ENCODE assay signal across 11 mouse cellular contexts in the genomic region with DNA sequence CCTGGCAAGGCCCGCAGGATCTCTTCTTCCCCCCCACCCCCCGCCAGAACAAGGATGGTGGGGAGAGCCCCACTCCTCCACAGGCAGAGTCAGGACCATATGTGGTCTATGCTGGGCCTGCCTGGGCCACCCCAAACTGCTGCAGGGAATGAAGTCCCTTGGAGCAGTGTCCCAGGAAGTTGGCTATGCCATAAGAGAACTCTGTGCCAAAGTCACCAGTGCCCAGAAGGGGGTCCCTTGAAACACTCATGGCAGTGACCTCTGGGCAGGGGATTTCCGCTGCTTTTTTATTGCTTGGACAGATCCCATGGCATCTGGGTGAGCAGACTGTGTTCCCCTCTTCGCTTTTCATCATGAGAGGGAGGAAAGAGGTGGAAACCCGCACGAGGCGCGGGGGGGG. TPM values are rescaled to one million over a fixed set of nuclear protein-coding genes. Genes with fewer than 3 reads are reported as not detected.
DNase-seq lines count a peak whose midpoint lies in the region; ATAC-seq and TF ChIP-seq lines count a peak whose summit lies in the region.
"Had no signal": no experiment of that assay in that cellular context is flagged by ENCODE, and none has a peak within 500 bp of the region (broad histone marks: within the 10 kb centered on the region; RNA-seq: fewer than 3 reads in every experiment).

No protein-coding gene starts in this region.

- H3K36me3 ChIP-seq in heart, embryonic 13.5 days: 0 out of 2 replicates have a peak, but pooled peaks cover 6% of the 10 kb centered on the region
- peaks cover 15% of the 10 kb centered on the region for H3K36me3 ChIP-seq in E14TG2a.4 (ENCODE audit: insufficient read depth, low read length)
- peaks cover 55% of the 10 kb centered on the region for H3K36me3 ChIP-seq in limb, embryonic 10.5 days
- H3K36me3 ChIP-seq: G1E had no signal

- 75% methylated on average over 8 of the region's 8 CpGs for WGBS in heart, embryonic 13.5 days
- WGBS in limb, embryonic 10.5 days: 58% methylated on average over 8 of the region's 8 CpGs

- no peaks in the 10 kb centered on the region for H3K9me3 ChIP-seq in heart, embryonic 13.5 days
- no peaks in the 10 kb centered on the region for H3K9me3 ChIP-seq in E14TG2a.4 (ENCODE audit: low read length)
- no peaks in the 10 kb centered on the region for H3K9me3 ChIP-seq in limb, embryonic 10.5 days (replicated peaks)
- H3K9me3 ChIP-seq: G1E; megakaryocyte, embryonic 14.5 days had no signal

- intact Hi-C loops in heart, postnatal 14 days (cut with DNase I): no loop called here
- intact Hi-C loops in left cerebral cortex, postnatal 36 days (cut with DNase I): no loop called here
- intact Hi-C loops in gastrocnemius, postnatal 14 days (cut with DNase I; ENCODE audit: low total_unique reads): no loop called here

- 0 out of 2 replicates have a peak overlapping the region, but pooled peaks have one; percentile 5 for H3K4me2 ChIP-seq in heart, embryonic 13.5 days
- H3K4me2 ChIP-seq: liver, embryonic 11.5 days had no signal

- no peak overlapping the region for H3K4me3 ChIP-seq in heart, embryonic 13.5 days
- H3K4me3 ChIP-seq in E14TG2a.4 (replicated peaks; ENCODE audit: low read length): peak overlapping the region; percentile 57; the same call in 1 of the 2 replicates
- no peak overlapping the region for H3K4me3 ChIP-seq in limb, embryonic 10.5 days
- H3K4me3 ChIP-seq: megakaryocyte, embryonic 14.5 days had no signal

- no peak for DNase-seq in heart, postnatal 14 days
- DNase-seq in 3T3-L1 (ENCODE audit: low read depth, low spot score): peak; percentile 69
- no peak for DNase-seq in limb, embryonic 10.5 days (ENCODE audit: low spot score)
- DNase-seq in left cerebral cortex, postnatal 36 days (ENCODE audit: low spot score in 2 of 2): no peak
- DNase-seq in gastrocnemius, postnatal 14 days: no peak

- no peaks in the 10 kb centered on the region; the same call in 1 of the 2 replicates for H3K27me3 ChIP-seq in heart, embryonic 13.5 days (replicated peaks)
- no peaks in the 10 kb centered on the region for H3K27me3 ChIP-seq in E14TG2a.4 (ENCODE audit: insufficient read depth, low read length)
- no peaks in the 10 kb centered on the region for H3K27me3 ChIP-seq in limb, embryonic 10.5 days (ENCODE audit: low read depth, poor library complexity, severe bottlenecking)

- no peak for TF ChIP-seq CTCF in E14TG2a.4 (conservative IDR thresholded peaks at IDR 0.05; ENCODE audit: low read length)

- H3K4me1 ChIP-seq in heart, embryonic 13.5 days: peaks cover 94% of the 10 kb centered on the region
- peaks cover 93% of the 10 kb centered on the region for H3K4me1 ChIP-seq in E14TG2a.4 (replicated peaks; ENCODE audit: low read depth, low read length)
- H3K4me1 ChIP-seq in limb, embryonic 10.5 days: peaks cover 100% of the 10 kb centered on the region

- no peak for ATAC-seq in heart, embryonic 13.5 days (ENCODE audit: extremely low read depth, insufficient number of reproducible peaks, low FRiP score, low TSS enrichment)
- ATAC-seq: intestine, postnatal 0 days had no signal

- H3K9ac ChIP-seq in heart, embryonic 13.5 days: peak overlapping the region; percentile 44; the same call in 1 of the 2 replicates

- H3K27ac ChIP-seq in heart, embryonic 13.5 days (replicated peaks): peak overlapping the region; percentile 70
- H3K27ac ChIP-seq in limb, embryonic 10.5 days: peak overlapping the region; percentile 12

RNA-seq across cellular contexts. Expression of gene Bahcc1, which starts 22.8 kb away (rescaled TPM):
- polyA plus RNA-seq in heart, embryonic 13.5 days (2015; fragmentation: Nextera tagmentation; extraction: Ambion mirVana): 4.4 and 5.2 TPM in 2 replicates
- total RNA-seq in heart, postnatal 14 days (2021): 10 to 100 TPM in 1 of 2 experiments, 1 to 10 TPM in 1; 7.8 to 10.0 TPM
- polyA plus RNA-seq in limb, embryonic 10.5 days (2016; fragmentation: Nextera tagmentation; extraction: Ambion mirVana): 19.9 and 20.3 TPM in 2 replicates
- total RNA-seq in left cerebral cortex, postnatal 36 days (2021): 10 to 100 TPM; 15.3 to 20.9 TPM
- 1 to 10 TPM; 3.4 to 8.1 TPM for total RNA-seq in gastrocnemius, postnatal 14 days (2021)
